Mouse (Mus musculus) brain, adult 2 months (tissue): Measurements from ENCODE around the gene Amigo2.
"Not testable (repeated sequence)": the region's sequence is repeated elsewhere in the genome, so short reads cannot be mapped to it uniquely, and the experiment has no call there.

Experiments
- DNase-seq: peaks from one replicate; pipeline ENCODE4 v3.0.0; 2011; ENCODE audit warnings: low read depth, low spot score

Amigo2 gene

DNA sequence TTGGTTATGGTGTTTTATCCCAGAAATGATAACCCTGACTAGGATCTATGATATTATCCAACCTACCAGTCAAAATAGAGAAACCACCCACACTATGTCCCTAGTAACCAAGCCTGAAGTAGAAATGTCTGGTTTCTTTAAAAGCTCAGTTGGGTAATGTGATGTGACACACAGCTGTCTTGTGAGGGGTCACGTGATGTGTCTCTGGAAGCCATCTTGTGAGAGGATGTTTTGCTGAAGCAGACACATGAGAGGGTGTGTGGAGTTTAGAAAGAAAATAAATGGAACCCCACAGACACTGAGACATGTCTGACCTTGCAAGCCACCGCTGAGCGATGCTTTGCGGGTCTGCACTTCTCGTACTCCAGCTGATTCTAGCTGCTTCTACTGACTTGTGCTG lies 30.2 kb downstream of the Amigo2 start:
- DNase-seq, result no peak

DNA sequence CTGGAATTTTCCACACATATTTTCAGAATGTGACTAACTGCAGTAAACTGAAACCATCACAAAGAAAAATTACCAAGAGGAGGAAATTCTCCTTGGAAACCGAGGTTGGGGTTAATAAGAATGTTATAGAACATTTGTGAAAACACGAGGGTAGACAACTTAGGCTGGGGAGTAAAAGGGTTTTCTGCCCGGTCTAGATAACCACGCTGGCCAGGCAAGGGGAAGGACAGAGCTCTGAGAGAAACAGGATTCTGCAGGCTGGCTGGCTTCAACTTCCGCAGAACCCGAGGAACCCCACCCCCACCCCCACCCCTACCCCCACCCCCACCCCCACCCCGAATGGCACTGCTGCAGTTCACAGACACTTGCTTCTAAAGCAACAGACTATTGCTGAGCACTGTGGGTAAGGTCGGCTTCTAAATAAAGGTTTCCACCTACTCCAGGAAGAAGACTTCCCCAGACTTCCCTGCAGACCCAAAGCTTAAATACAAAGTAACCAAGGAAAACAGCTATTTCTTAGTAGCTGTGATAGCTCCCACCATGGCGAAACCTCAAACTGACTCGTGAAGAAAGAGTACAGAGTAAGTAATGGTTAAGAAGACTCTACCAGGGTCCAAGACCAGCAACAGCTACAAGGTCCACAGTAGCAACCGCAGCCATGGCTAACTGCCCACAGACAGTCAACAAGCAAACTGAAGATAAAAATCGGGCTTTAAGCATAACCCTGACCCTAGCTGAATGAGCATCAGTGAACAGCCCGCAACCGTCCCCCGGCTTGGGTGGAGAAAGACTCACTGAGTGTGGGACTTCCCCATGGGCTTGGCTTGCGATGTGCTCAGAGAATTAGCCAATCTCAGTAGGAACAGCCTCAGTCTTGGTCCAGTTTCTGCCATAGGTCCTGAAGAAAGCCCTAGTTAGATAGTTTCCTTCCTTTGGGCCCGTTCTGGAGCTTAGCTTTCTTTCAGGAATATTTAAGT lies 34.3 kb downstream of the Amigo2 start:
- no peak for DNase-seq

GRCm38 (mm10) chr15:97209754-97210153 lies 37.3 kb downstream of the Amigo2 start:
- DNase-seq, result not testable (repeated sequence)

DNA sequence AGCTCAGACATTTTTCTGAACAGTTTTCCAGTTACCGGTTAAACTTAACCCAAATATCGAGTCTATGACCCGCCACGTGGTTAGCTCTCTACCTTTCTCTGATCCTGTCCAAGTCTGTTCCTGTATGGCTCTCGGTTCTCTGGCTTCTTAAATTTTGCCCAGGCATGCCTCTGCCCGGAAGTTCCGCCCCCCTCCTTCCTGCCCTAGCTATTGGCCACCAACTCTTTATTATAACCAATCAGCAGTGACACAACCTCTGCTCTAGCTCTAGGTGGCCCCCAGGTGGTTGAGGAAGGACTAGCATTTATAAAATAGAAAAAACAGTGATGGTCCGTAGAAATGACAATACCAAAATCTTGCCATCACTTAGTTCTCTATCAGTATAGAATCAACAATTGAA lies 40.6 kb downstream of the Amigo2 start:
- DNase-seq, result no peak

DNA sequence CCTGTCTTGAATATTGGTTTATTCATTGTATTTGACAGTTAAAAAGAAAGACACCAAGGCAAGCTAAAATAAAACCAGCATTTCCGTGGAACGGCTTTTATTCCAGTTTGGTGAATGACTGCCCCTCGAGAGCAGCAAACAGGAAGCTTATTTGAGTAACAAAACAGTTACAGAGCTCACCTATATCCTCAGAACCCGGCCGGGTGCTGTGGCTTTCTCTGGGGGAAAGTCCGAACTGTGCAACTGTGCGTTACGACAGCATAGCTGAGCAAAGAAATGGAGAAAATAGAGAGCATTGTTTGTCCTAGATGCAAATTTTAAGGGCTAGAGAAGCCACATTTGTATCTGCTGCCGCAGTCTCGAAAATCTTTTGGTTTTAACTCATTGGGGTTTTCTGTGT lies 41.3 kb downstream of the Amigo2 start:
- DNase-seq, result no peak

DNA sequence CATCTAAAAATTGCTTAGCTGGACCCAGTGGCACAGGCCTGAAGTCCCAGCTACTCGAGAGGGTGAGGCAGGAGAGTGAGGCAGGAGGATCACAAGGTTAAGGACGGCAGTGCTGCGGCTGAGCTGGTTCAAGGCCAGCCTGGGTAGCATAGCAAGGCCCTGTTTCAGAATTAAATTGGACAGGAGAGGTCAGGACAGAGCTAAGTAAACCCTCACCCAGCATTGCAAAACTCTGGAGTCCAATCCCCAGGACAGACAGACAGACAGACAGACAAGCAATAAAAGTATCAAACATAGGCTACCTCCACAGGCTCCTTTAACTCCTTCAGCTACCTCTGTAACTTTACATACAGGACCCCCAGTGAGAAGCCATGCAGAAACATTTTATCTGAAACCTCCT lies 42.2 kb downstream of the Amigo2 start:
- no peak for DNase-seq

GRCm38 (mm10) chr15:97196644-97197043 lies 50.4 kb downstream of the Amigo2 start:
- DNase-seq, result no peak

DNA sequence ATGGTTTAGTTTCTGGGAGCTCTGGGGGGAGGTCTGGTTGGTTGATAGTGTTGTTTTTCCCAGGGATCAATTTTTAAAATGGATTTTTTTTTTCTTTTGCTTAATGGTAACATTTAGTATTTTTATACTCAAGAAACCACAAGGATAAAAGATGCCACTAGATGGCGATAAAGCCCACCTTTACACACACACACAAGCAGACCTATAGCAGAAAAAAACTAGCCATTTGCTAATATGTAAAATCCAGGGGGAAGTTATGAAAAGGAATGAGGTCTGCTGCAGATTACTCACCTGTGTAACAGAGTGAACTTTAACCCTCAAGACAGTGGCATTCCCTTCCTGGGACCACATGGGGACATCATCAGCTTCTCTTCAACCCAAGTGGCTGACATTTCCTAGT lies 51.5 kb downstream of the Amigo2 start:
- DNase-seq, result peak; percentile 88
